Mouse (Mus musculus): Measurements from ENCODE around the gene Mitf. TPM values are rescaled to one million over a fixed set of nuclear protein-coding genes. Genes with fewer than 3 reads are reported as not detected.

The Mitf gene
- polyA plus RNA-seq, 1 experiment from 2014 or later = 3.7 TPM

DNA sequence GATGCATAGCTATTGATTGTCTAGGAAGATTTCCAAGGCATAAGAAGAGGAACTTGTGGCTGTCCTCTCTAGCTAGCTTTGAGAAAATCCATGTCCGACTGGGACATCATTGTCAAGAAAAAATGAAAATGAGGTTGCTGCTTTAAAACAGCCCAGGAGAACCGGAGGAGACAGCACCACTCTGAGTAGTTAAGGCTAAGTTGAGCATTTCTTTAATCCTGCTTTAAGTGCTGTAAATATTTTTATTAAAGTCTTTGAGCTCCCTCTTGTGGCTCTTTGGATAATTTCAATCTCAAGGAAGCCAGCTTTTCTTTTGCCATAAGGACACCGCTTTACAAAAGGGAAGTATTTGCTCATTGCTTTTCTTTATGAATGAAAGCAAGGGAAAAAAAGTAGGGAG, 196.3 kb downstream of the Mitf start:
- WGBS = 13% methylated on average over 3 of the region's 3 CpGs
- peak; percentile 88 for DNase-seq (ENCODE audit: low spot score)
- H3K4me3 ChIP-seq (ENCODE audit: low read depth, low read length) = no peak overlapping the region

DNA sequence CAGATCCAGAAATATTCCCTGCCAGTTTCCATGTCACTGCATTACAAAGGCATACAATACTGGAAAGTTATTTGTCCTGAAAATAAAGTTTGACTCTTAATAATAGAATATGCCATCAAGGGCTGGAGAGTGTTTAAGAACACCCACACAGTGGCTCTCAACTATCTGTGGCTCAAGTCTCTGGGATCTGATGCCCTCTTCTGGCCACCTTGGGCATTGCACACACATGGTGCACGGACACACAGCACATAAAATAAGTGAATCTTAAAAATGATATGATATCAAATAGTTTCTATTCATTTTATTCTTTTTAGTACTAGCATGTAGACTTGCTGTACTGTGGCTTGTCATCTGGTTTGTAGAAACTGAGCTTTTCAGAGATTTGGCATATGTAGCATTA, 198.7 kb downstream of the Mitf start:
- TF ChIP-seq EP300 (IDR thresholded peaks at IDR 0.05) (no peak), CTCF (IDR thresholded peaks at IDR 0.05) (peak; percentile 62)
- Histone ChIP-seq H3K4me1 (ENCODE audit: insufficient read depth, low read depth, low read length) (no peaks in the 10 kb centered on the region), H3K27me3 (replicated peaks; ENCODE audit: insufficient read depth, low read length) (no peaks in the 10 kb centered on the region), H3K36me3 (ENCODE audit: insufficient read depth, low read length) (no peaks in the 10 kb centered on the region), H3K27ac (ENCODE audit: low read length) (no peak overlapping the region), H3K9me3 (ENCODE audit: low read length) (no peaks in the 10 kb centered on the region), H3K9ac (replicated peaks; ENCODE audit: low read depth) (no peak overlapping the region), H3K4me3 (ENCODE audit: low read depth, low read length) (no peak overlapping the region), H3K4me2 (replicated peaks; ENCODE audit: low read depth, low read length) (no peak overlapping the region)
- no peak for DNase-seq (ENCODE audit: low spot score)
- WGBS = 81% methylated on average over 1 of the region's 1 CpGs
- ATAC-seq = no peak

More for the DNA sequence above, 196.3 kb downstream of the Mitf start:
- no peak overlapping the region for H3K9ac ChIP-seq (replicated peaks; ENCODE audit: low read depth)
- no peaks in the 10 kb centered on the region for H3K36me3 ChIP-seq (ENCODE audit: insufficient read depth, low read length)
- TF ChIP-seq EP300 (IDR thresholded peaks at IDR 0.05) (no peak), CTCF (IDR thresholded peaks at IDR 0.05) (peak; percentile 66)
- no peaks in the 10 kb centered on the region for H3K9me3 ChIP-seq (ENCODE audit: low read length)
- no peaks in the 10 kb centered on the region for H3K27me3 ChIP-seq (replicated peaks; ENCODE audit: insufficient read depth, low read length)
- no peak; the same call in 1 of the 2 replicates for ATAC-seq
- H3K27ac ChIP-seq (ENCODE audit: low read length) = no peak overlapping the region
- H3K4me2 ChIP-seq (replicated peaks; ENCODE audit: low read depth, low read length) = no peak overlapping the region
- H3K4me1 ChIP-seq (ENCODE audit: insufficient read depth, low read depth, low read length) = no peaks in the 10 kb centered on the region

DNA sequence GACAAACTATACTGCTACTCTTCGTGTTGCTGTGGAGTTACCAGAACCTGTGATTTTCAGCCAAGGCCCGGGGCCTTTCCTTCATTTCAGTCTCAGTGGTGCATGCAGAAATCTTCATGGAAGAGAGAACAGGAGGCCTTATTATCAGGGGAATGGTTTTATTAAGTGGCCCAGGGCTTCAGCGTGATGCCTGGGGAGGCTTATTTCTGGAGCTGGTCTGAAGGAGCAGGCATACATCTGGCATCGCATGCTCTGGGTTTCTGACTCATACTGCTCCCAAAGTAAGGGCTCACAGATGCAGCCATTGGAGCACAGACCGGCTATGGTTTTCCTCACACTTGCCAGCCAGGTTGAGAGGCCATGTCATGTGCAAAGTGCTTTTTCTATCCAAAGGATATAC, 208.2 kb downstream of the Mitf start:
- WGBS = 91% methylated on average over 5 of the region's 5 CpGs
- no peaks in the 10 kb centered on the region for H3K36me3 ChIP-seq (ENCODE audit: insufficient read depth, low read length)
- H3K4me3 ChIP-seq (ENCODE audit: low read depth, low read length) = no peak overlapping the region
- H3K27me3 ChIP-seq (replicated peaks; ENCODE audit: insufficient read depth, low read length) = no peaks in the 10 kb centered on the region
- no peak for DNase-seq (ENCODE audit: low spot score)
- H3K9me3 ChIP-seq (ENCODE audit: low read length) = no peaks in the 10 kb centered on the region
- no peak overlapping the region for H3K4me2 ChIP-seq (replicated peaks; ENCODE audit: low read depth, low read length)
- H3K4me1 ChIP-seq (ENCODE audit: insufficient read depth, low read depth, low read length) = no peaks in the 10 kb centered on the region
- H3K9ac ChIP-seq (replicated peaks; ENCODE audit: low read depth) = no peak overlapping the region
- ATAC-seq = no peak
- no peak overlapping the region for H3K27ac ChIP-seq (ENCODE audit: low read length)
- TF ChIP-seq CTCF (IDR thresholded peaks at IDR 0.05) (no peak), EP300 (IDR thresholded peaks at IDR 0.05) (no peak)

DNA sequence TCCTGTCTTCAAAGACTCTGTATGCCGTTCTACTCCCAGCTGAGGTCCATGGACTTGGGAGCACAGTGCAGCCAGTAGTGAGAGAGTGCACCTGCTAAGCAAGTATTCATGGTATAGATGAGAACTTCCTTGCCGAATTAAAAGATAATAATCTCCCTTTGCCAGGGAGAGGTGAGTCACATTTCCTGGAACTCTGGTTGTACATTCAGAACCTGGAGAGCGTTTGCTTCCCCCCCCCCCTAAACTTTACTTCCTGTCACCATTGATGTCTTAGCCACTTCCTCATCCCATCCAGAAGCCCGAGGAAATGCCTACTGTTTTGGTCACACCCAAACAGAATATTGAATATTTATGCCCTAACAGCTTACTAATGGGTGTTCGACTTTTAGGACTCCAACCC, 209.0 kb downstream of the Mitf start:
- Histone ChIP-seq H3K4me1 (ENCODE audit: insufficient read depth, low read depth, low read length) (no peaks in the 10 kb centered on the region), H3K27me3 (replicated peaks; ENCODE audit: insufficient read depth, low read length) (no peaks in the 10 kb centered on the region), H3K9ac (replicated peaks; ENCODE audit: low read depth) (no peak overlapping the region), H3K4me3 (ENCODE audit: low read depth, low read length) (no peak overlapping the region), H3K4me2 (replicated peaks; ENCODE audit: low read depth, low read length) (no peak overlapping the region), H3K27ac (ENCODE audit: low read length) (no peak overlapping the region), H3K36me3 (ENCODE audit: insufficient read depth, low read length) (no peaks in the 10 kb centered on the region), H3K9me3 (ENCODE audit: low read length) (no peaks in the 10 kb centered on the region)
- DNase-seq (ENCODE audit: low spot score) (no peak), ATAC-seq (no peak)
- TF ChIP-seq CTCF (IDR thresholded peaks at IDR 0.05) (no peak), EP300 (IDR thresholded peaks at IDR 0.05) (no peak)
- 56% methylated on average over 5 of the region's 5 CpGs for WGBS

DNA sequence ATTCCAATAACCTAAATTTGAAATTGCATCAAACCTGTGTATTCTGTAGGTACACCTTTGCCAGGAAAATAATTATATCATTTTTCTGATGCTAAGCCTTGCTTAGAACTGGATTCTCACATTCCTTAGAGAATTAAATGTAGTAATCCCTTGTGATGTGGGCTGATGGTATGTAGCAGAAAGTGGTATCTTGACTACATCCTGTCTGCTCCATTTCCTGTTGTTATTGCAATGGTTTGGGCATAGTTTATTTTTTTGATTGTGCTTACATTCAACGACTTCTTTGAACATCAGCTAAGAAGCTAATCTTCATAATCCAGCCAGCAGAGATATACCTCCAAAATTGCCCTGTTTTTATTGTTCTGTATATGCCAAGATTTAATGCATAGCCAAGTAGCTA, 217.0 kb downstream of the Mitf start:
- no peaks in the 10 kb centered on the region for H3K4me1 ChIP-seq (ENCODE audit: insufficient read depth, low read depth, low read length)
- H3K4me3 ChIP-seq (ENCODE audit: low read depth, low read length) = no peak overlapping the region
- no peak overlapping the region for H3K27ac ChIP-seq (ENCODE audit: low read length)
- DNase-seq (ENCODE audit: low spot score) (no peak), ATAC-seq (no peak)
- TF ChIP-seq EP300 (IDR thresholded peaks at IDR 0.05) (no peak), CTCF (IDR thresholded peaks at IDR 0.05) (no peak)
- no peak overlapping the region for H3K4me2 ChIP-seq (replicated peaks; ENCODE audit: low read depth, low read length)
- no peaks in the 10 kb centered on the region for H3K27me3 ChIP-seq (replicated peaks; ENCODE audit: insufficient read depth, low read length)
- WGBS = 34% methylated on average over 1 of the region's 1 CpGs
- no peaks in the 10 kb centered on the region for H3K36me3 ChIP-seq (ENCODE audit: insufficient read depth, low read length)
- no peak overlapping the region for H3K9ac ChIP-seq (replicated peaks; ENCODE audit: low read depth)
- no peaks in the 10 kb centered on the region for H3K9me3 ChIP-seq (ENCODE audit: low read length)

DNA sequence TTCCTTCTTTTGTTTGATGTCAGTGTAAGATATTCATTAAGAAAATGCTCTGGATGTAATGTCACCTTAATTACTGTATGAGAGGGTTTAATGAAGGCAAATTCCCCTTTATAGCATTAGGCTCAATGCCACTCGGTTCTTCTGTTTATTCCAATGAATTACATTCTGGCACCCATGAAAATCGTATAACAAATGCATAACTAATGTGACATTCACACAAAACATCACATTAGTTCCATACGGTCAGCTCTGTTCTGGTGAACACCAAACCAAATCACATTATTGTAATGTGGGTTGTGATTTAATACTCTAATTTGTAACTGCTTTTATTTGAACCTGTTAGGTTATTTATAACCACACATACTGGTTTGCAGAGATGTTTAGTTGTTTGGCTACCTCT, 231.7 kb downstream of the Mitf start:
- H3K27ac ChIP-seq (ENCODE audit: low read length) = no peak overlapping the region
- no peak overlapping the region for H3K4me2 ChIP-seq (replicated peaks; ENCODE audit: low read depth, low read length)
- 69% methylated on average over 3 of the region's 3 CpGs for WGBS
- DNase-seq (ENCODE audit: low spot score) = no peak
- no peak for TF ChIP-seq CTCF (IDR thresholded peaks at IDR 0.05)
- TF ChIP-seq EP300 (IDR thresholded peaks at IDR 0.05) = no peak
- H3K27me3 ChIP-seq (replicated peaks; ENCODE audit: insufficient read depth, low read length) = no peaks in the 10 kb centered on the region
- no peak overlapping the region for H3K4me3 ChIP-seq (ENCODE audit: low read depth, low read length)
- no peak for ATAC-seq
- no peaks in the 10 kb centered on the region for H3K4me1 ChIP-seq (ENCODE audit: insufficient read depth, low read depth, low read length)
- H3K9ac ChIP-seq (replicated peaks; ENCODE audit: low read depth) = no peak overlapping the region
- no peaks in the 10 kb centered on the region for H3K36me3 ChIP-seq (ENCODE audit: insufficient read depth, low read length)
- no peaks in the 10 kb centered on the region for H3K9me3 ChIP-seq (ENCODE audit: low read length)

DNA sequence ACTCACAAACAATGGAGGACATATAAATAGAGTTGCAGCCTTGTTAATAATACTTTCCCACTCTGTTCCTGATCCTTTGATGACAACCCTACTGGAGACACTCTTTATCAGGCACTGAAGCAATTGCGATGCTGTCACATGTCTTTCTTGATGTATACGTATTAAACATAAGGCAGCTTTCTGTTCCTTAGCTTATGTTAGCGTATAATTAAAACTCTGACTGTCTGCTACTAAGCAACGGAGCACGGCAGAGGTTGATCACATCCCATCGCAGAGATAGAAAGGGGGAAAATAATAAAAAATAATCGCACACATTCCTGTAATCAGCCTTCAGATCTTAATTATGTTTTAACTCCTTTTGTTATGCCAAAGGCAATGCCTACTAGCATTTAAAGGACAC, 234.9 kb downstream of the Mitf start:
- Histone ChIP-seq H3K9ac (replicated peaks; ENCODE audit: low read depth) (no peak overlapping the region), H3K27me3 (replicated peaks; ENCODE audit: insufficient read depth, low read length) (no peaks in the 10 kb centered on the region), H3K4me3 (ENCODE audit: low read depth, low read length) (no peak overlapping the region), H3K36me3 (ENCODE audit: insufficient read depth, low read length) (no peaks in the 10 kb centered on the region), H3K4me2 (replicated peaks; ENCODE audit: low read depth, low read length) (no peak overlapping the region), H3K27ac (ENCODE audit: low read length) (no peak overlapping the region), H3K9me3 (ENCODE audit: low read length) (no peaks in the 10 kb centered on the region), H3K4me1 (ENCODE audit: insufficient read depth, low read depth, low read length) (no peaks in the 10 kb centered on the region)
- no peak for ATAC-seq
- 81% methylated on average over 7 of the region's 7 CpGs for WGBS
- no peak for DNase-seq (ENCODE audit: low spot score)
- TF ChIP-seq CTCF (IDR thresholded peaks at IDR 0.05) = no peak
- TF ChIP-seq EP300 (IDR thresholded peaks at IDR 0.05) = no peak

Measured in lung, postnatal 0 days (tissue).